Mouse (Mus musculus): Measurements from ENCODE around the gene Tmx2. TPM values are rescaled to one million over a fixed set of nuclear protein-coding genes. Genes with fewer than 3 reads are reported as not detected.
"Not testable (repeated sequence)": the region's sequence is repeated elsewhere in the genome, so short reads cannot be mapped to it uniquely, and the experiment has no call there.

Tmx2 gene
- total RNA-seq, 2 experiments from 2014 or later = 146 to 179 TPM

DNA sequence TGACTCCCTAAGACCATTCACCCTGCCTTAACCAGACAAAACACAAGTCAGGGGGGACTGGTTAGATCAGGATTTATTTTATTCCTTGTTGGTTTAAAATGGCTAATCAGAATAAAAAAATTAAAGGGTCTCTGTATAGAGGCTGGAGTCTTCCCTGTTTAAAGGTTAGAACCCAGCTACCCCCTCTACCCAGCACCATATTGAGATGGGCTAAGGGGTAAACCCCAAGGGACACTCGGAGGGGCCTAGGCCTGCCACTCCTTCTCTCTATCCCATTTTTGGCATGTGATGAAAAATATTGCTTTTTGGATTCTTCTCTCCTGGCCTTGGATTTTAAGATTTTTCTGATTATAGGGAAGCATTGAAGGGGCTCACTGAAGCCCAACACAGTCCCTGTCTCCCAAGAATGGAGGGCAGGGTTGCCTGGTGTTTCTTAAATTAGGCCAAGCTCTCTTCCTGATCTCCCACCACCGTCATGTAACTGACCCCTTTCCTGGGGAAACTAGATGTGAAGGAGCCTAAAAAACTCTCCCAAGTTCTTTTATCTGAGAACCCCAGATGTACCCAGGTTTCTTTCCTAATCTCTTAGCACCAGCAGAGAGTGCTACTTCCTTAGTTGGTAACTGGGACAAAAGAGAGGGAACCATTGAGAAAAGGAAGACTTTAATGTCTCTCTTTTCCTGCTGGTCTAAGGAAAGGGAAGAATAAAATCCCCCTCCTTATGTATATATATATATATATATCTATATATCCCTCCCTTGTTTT, 9.3 kb upstream of the Tmx2 start:
- no peak for DNase-seq (ENCODE audit: low spot score in 2 of 2)

DNA sequence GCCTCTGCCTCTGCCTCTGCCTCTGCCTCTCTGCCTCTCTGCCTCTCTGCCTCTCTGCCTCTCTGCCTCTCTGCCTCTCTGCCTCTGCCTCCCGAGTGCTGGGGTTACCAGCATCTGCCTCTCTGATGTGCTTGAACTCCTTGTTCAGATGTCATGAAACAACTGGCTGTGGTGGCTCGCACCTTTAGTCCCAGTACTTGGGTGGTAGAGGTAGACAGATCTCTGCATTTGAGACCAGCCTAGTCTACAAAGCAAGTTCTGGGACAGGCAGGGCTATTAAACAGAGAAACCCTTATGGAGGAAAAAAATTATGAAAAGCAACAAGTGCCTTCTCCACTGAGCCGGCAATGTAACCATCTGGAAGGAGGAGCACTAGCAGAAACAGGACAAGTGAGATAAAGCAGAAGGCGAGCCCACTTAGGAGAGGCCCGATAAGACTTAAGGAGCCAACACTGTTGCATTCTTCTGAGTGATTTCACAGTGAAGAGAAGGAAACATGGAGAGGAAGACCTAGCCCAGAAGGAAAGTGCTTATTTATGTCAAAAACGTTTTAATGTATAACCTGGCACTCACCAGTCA, 3.8 kb upstream of the Tmx2 start:
- no peak for DNase-seq (ENCODE audit: low spot score in 2 of 2)

- DNase-seq (ENCODE audit: low spot score in 2 of 2) = peak; percentile 72 to 74
Observed at GRCm38 (mm10) chr2:84677968-84678880, 716 bp downstream of the Tmx2 start, which contains the start of the genes Gm28635 and Med19. Gene Gm28635, minus strand, starts transcription at chr2:84678041. Gene Med19, plus strand, starts transcription at chr2:84678402.

GRCm38 (mm10) chr2:84677270-84677967, 1.5 kb downstream of the Tmx2 start:
- DNase-seq (ENCODE audit: low spot score in 2 of 2) = no peak

DNA sequence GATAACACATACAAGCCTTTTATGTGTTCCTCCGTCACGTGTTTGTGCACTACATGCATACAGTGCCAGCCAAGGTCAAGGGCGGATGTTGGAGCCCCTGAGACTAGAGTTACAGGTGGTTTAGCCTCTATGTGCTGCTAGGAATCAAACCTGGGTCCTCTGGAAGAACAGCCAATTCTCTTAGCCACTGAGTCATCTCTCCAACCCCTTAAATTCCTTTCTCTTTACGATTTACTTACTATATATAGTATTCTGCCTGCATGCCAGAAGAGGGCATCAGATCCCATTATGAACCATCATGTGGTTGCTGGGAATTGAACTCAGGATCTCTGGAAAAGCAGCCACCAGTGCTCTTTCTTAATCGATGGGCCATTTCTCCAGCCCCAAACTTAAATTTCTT, 7.4 kb downstream of the Tmx2 start:
- DNase-seq (ENCODE audit: low spot score in 2 of 2) = not testable (repeated sequence)

- DNase-seq (ENCODE audit: low spot score in 2 of 2) = peak; percentile 62 to 69
Observed at GRCm38 (mm10) chr2:84670569-84670933, 8.4 kb downstream of the Tmx2 start, which contains the start of gene Selenoh. Gene Selenoh, minus strand, starts transcription at chr2:84670770.

- peak; percentile 28 to 29 for DNase-seq (ENCODE audit: low spot score in 2 of 2)
Observed at GRCm38 (mm10) chr2:84669828-84670568, 8.9 kb downstream of the Tmx2 start.

DNA sequence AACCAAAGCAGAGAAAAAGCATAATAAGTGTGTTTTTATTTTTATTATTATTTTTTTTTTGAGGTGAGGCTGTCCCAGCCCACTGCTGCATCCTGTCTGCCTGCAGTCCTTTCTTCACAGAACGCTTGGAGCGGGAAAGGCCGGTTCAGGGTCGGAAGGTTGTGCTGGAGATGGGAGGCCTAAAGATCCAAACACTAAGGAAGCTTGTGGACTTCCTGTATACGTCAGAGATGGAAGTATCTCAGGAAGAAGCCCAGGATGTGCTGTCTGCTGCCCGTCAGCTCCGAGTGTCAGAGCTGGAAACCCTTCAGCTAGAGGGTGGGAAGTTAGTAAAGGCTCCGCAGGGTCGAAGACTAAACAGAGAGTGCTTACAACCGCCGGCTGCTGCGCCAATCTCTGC, 12.9 kb downstream of the Tmx2 start:
- DNase-seq (ENCODE audit: low spot score in 2 of 2) = no peak

- DNase-seq (ENCODE audit: low spot score in 2 of 2) = peak in 1 of 2 experiments; percentile 47
Observed at GRCm38 (mm10) chr2:84662866-84663265, 16.1 kb downstream of the Tmx2 start.

GRCm38 (mm10) chr2:84660253-84660652, 18.7 kb downstream of the Tmx2 start:
- DNase-seq (ENCODE audit: low spot score in 2 of 2) = no peak

GRCm38 (mm10) chr2:84658806-84659205, 20.1 kb downstream of the Tmx2 start, which contains the start of gene Btbd18:
Gene Btbd18, plus strand, starts transcription at chr2:84659079.
- no peak for DNase-seq (ENCODE audit: low spot score in 2 of 2)

GRCm38 (mm10) chr2:84655864-84656263, 23.1 kb downstream of the Tmx2 start:
- DNase-seq (ENCODE audit: low spot score in 2 of 2) = no peak

DNA sequence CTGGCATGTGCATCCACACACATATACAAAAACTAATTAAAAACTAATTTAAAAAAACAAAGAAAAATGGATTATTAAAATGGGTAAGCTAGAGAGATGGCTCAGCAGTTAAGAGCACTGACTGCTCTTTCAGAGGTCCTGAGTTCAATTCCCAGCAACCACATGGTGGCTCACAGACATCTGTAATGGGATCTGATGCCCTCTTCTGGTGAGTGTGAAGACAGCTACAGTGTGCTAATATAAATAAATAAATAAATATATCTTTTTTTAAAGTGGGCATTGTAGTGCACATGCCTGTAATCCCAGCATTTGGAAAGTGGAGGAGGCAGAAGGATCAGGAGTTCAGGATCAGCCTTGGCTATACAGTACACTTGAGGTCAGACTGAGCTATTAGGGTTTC, 25.6 kb downstream of the Tmx2 start:
- DNase-seq (ENCODE audit: low spot score in 2 of 2) = no peak

DNA sequence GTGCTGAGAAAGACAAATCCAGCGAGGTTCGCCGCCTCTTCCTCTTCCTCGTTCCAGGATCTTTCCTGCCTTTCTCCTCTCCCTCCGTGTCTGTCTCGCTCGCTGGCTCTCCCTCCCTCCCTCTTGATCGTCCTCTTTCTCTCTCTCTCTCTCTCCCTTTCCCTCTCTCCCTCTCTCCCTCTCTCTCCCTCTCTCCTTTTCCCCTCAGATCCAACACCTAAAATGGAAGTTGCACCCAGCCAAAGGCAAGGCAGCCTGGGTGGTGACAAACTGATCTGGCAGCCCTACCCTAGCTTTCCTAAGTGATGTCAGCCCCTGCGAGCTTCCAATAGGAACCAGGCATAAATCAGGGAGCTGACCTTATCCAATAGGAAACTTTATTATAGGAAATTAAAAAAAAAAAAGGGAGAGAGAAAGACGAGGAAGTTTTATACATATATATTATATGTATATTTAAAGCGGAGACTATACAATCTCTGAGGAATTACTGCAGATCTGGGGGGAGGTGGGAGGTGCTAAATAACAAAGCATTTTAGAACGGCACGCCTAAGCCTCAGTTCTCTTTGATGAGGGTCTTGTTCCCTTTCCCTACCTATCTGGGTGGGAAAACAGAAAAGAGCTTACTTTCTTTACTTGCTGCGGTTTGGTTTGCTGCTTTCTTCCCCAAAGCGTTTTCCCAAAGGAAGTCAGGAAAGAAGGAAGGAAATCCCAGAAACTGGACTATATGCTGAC, 28.3 kb downstream of the Tmx2 start, which contains the start of gene Ctnnd1:
Gene Ctnnd1 (minus strand): TSS at position 302 of the 732 bp plus-strand sequence.
- DNase-seq (ENCODE audit: low spot score in 2 of 2) = peak; percentile 78 to 79

DNA sequence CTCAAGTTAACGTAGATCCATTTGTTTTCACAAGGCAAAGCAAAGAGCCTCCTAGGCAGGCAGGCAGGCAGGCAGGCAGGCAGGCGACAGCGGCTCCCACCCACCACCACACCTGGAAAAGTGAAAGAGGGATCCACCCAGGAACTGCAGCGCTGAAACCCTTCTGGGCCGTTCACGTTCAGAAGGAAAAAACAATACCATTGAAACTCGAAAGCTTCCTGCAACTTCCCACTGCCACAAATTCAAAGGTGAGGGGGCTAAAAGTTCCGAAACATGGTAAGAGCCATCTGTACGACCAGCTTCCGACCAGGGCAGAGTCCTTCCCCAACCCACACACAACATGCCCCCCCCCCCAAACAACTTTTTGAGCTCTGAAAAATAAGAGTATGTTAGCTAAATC, 29.3 kb downstream of the Tmx2 start:
- no peak for DNase-seq (ENCODE audit: low spot score in 2 of 2)

DNA sequence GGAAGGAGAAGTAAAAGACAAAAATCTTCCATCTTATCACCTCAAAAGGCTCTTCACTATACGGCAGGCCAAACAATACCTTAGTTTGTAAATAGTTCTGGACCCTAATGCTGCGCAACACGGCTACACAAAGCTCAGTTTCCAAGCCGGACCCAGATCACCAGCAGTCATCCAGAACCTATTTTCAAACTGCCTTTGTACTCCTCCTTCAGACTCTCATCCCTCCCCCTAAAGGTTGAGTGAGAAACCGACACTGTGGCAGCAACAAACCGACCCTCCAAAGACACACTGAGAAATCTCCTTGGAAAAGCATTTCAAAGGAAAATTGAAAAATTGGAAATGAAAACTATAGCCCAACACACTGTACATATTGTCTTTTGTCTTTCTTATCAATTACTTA, 30.6 kb downstream of the Tmx2 start:
- DNase-seq (ENCODE audit: low spot score in 2 of 2) = no peak

GRCm38 (mm10) chr2:84647051-84647568, 31.8 kb downstream of the Tmx2 start:
- DNase-seq (ENCODE audit: low spot score in 2 of 2) = no peak

GRCm38 (mm10) chr2:84646138-84646537, 32.8 kb downstream of the Tmx2 start:
- DNase-seq (ENCODE audit: low spot score in 2 of 2) = no peak

DNA sequence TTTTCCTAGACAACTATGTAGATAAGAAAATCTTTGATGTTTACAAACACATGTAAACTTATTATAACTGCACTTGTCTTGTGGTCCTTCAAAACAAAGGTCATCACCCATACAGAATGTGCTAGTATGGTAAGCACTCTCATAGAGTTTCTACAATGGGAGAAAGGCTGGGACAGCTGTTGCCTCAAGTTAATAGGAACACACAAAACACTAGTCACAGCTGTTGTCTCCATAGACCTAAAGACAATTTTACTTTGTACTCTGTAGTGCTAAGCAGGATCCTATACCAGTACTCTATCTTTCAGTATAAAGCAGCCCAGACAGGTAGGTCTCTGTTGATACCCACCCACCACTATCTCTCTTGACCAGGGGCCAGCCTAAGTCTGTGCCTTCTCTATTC, 38.1 kb downstream of the Tmx2 start:
- no peak for DNase-seq (ENCODE audit: low spot score in 2 of 2)

All from adrenal gland, adult 18-20 months (tissue).